Mouse (Mus musculus): ENCODE measurements around the gene Plcb1. TPM values are rescaled to one million over a fixed set of nuclear protein-coding genes. Genes with fewer than 3 reads are reported as not detected.

The Plcb1 gene
- polyA plus RNA-seq, 1 experiment from 2014 or later: 7.0 TPM

GRCm38 (mm10) chr2:135106649-135107048, 320.8 kb downstream of the Plcb1 start:
- no peaks in the 10 kb centered on the region for H3K9me3 ChIP-seq (replicated peaks; ENCODE audit: control insufficient read depth, low read length)
- WGBS: 96% methylated on average over 4 of the region's 4 CpGs
- ATAC-seq (replicated peaks; ENCODE audit: insufficient number of reproducible peaks, low FRiP score, low TSS enrichment, low read depth) (no peak), DNase-seq (ENCODE audit: low spot score) (no peak)
- no peaks in the 10 kb centered on the region for H3K27me3 ChIP-seq (ENCODE audit: control insufficient read depth, insufficient read depth, low read length)
- no peak overlapping the region for H3K4me3 ChIP-seq (ENCODE audit: low read depth, low read length)
- H3K27ac ChIP-seq (replicated peaks; ENCODE audit: low read depth, low read length): no peak overlapping the region
- H3K4me2 ChIP-seq (ENCODE audit: low read depth, low read length): no peak overlapping the region
- no peak overlapping the region for H3K9ac ChIP-seq (replicated peaks; ENCODE audit: low read length)
- no peaks in the 10 kb centered on the region for H3K4me1 ChIP-seq (ENCODE audit: control insufficient read depth, insufficient read depth, low read length)
- H3K36me3 ChIP-seq (replicated peaks; ENCODE audit: control insufficient read depth, insufficient read depth, low read depth, low read length): no peaks in the 10 kb centered on the region

- H3K36me3 ChIP-seq (replicated peaks; ENCODE audit: control insufficient read depth, insufficient read depth, low read depth, low read length): no peaks in the 10 kb centered on the region
These were observed 322.7 kb downstream of the Plcb1 start for GRCm38 (mm10) chr2:135108607-135109006.

GRCm38 (mm10) chr2:135114501-135115128, 328.7 kb downstream of the Plcb1 start:
- WGBS: 86% methylated on average over 3 of the region's 3 CpGs
- Histone ChIP-seq H3K9me3 (replicated peaks; ENCODE audit: control insufficient read depth, low read length) (no peaks in the 10 kb centered on the region), H3K4me1 (ENCODE audit: control insufficient read depth, insufficient read depth, low read length) (no peaks in the 10 kb centered on the region), H3K27ac (replicated peaks; ENCODE audit: low read depth, low read length) (no peak overlapping the region), H3K9ac (replicated peaks; ENCODE audit: low read length) (no peak overlapping the region), H3K4me3 (ENCODE audit: low read depth, low read length) (no peak overlapping the region), H3K27me3 (ENCODE audit: control insufficient read depth, insufficient read depth, low read length) (no peaks in the 10 kb centered on the region), H3K4me2 (ENCODE audit: low read depth, low read length) (no peak overlapping the region), H3K36me3 (replicated peaks; ENCODE audit: control insufficient read depth, insufficient read depth, low read depth, low read length) (no peaks in the 10 kb centered on the region)
- DNase-seq (ENCODE audit: low spot score) (no peak), ATAC-seq (replicated peaks; ENCODE audit: insufficient number of reproducible peaks, low FRiP score, low TSS enrichment, low read depth) (no peak; the same call in 1 of the 2 replicates)

More at GRCm38 (mm10) chr2:135108607-135109006, 322.7 kb downstream of the Plcb1 start:
- Histone ChIP-seq H3K9me3 (replicated peaks; ENCODE audit: control insufficient read depth, low read length) (no peaks in the 10 kb centered on the region), H3K4me3 (ENCODE audit: low read depth, low read length) (no peak overlapping the region), H3K4me1 (ENCODE audit: control insufficient read depth, insufficient read depth, low read length) (no peaks in the 10 kb centered on the region), H3K4me2 (ENCODE audit: low read depth, low read length) (no peak overlapping the region), H3K27ac (replicated peaks; ENCODE audit: low read depth, low read length) (no peak overlapping the region), H3K27me3 (ENCODE audit: control insufficient read depth, insufficient read depth, low read length) (no peaks in the 10 kb centered on the region), H3K9ac (replicated peaks; ENCODE audit: low read length) (no peak overlapping the region)
- no peak for ATAC-seq (replicated peaks; ENCODE audit: insufficient number of reproducible peaks, low FRiP score, low TSS enrichment, low read depth)
- DNase-seq (ENCODE audit: low spot score): no peak
- 66% methylated on average over 2 of the region's 2 CpGs for WGBS

GRCm38 (mm10) chr2:135123057-135123456, 337.2 kb downstream of the Plcb1 start:
- H3K36me3 ChIP-seq (replicated peaks; ENCODE audit: control insufficient read depth, insufficient read depth, low read depth, low read length): no peaks in the 10 kb centered on the region
- H3K4me3 ChIP-seq (ENCODE audit: low read depth, low read length): no peak overlapping the region
- WGBS: 85% methylated on average over 4 of the region's 4 CpGs
- H3K27ac ChIP-seq (replicated peaks; ENCODE audit: low read depth, low read length): no peak overlapping the region
- DNase-seq (ENCODE audit: low spot score): no peak
- H3K9ac ChIP-seq (replicated peaks; ENCODE audit: low read length): no peak overlapping the region
- ATAC-seq (replicated peaks; ENCODE audit: insufficient number of reproducible peaks, low FRiP score, low TSS enrichment, low read depth): no peak
- H3K4me1 ChIP-seq (ENCODE audit: control insufficient read depth, insufficient read depth, low read length): no peaks in the 10 kb centered on the region
- no peaks in the 10 kb centered on the region for H3K9me3 ChIP-seq (replicated peaks; ENCODE audit: control insufficient read depth, low read length)
- H3K4me2 ChIP-seq (ENCODE audit: low read depth, low read length): no peak overlapping the region
- no peaks in the 10 kb centered on the region for H3K27me3 ChIP-seq (ENCODE audit: control insufficient read depth, insufficient read depth, low read length)

GRCm38 (mm10) chr2:135123695-135124343, 338.0 kb downstream of the Plcb1 start:
- Histone ChIP-seq H3K4me1 (ENCODE audit: control insufficient read depth, insufficient read depth, low read length) (no peaks in the 10 kb centered on the region), H3K27ac (replicated peaks; ENCODE audit: low read depth, low read length) (no peak overlapping the region), H3K4me3 (ENCODE audit: low read depth, low read length) (no peak overlapping the region), H3K9me3 (replicated peaks; ENCODE audit: control insufficient read depth, low read length) (no peaks in the 10 kb centered on the region), H3K9ac (replicated peaks; ENCODE audit: low read length) (no peak overlapping the region), H3K36me3 (replicated peaks; ENCODE audit: control insufficient read depth, insufficient read depth, low read depth, low read length) (no peaks in the 10 kb centered on the region), H3K4me2 (ENCODE audit: low read depth, low read length) (no peak overlapping the region), H3K27me3 (ENCODE audit: control insufficient read depth, insufficient read depth, low read length) (no peaks in the 10 kb centered on the region)
- DNase-seq (ENCODE audit: low spot score): no peak
- ATAC-seq (replicated peaks; ENCODE audit: insufficient number of reproducible peaks, low FRiP score, low TSS enrichment, low read depth): no peak
- WGBS: 89% methylated on average over 4 of the region's 4 CpGs

GRCm38 (mm10) chr2:135140576-135140975, 354.7 kb downstream of the Plcb1 start:
- Histone ChIP-seq H3K4me3 (ENCODE audit: low read depth, low read length) (no peak overlapping the region), H3K9me3 (replicated peaks; ENCODE audit: control insufficient read depth, low read length) (no peaks in the 10 kb centered on the region), H3K4me1 (ENCODE audit: control insufficient read depth, insufficient read depth, low read length) (no peaks in the 10 kb centered on the region), H3K36me3 (replicated peaks; ENCODE audit: control insufficient read depth, insufficient read depth, low read depth, low read length) (no peaks in the 10 kb centered on the region), H3K27ac (replicated peaks; ENCODE audit: low read depth, low read length) (no peak overlapping the region), H3K4me2 (ENCODE audit: low read depth, low read length) (peak overlapping the region; percentile 2; the same call in 1 of the 2 replicates), H3K27me3 (ENCODE audit: control insufficient read depth, insufficient read depth, low read length) (no peaks in the 10 kb centered on the region), H3K9ac (replicated peaks; ENCODE audit: low read length) (no peak overlapping the region; the same call in 1 of the 2 replicates)
- 4% methylated on average over 8 of the region's 8 CpGs for WGBS
- DNase-seq (ENCODE audit: low spot score) (peak; percentile 8), ATAC-seq (replicated peaks; ENCODE audit: insufficient number of reproducible peaks, low FRiP score, low TSS enrichment, low read depth) (no peak; the same call in 1 of the 2 replicates)

GRCm38 (mm10) chr2:135152289-135152688, 366.4 kb downstream of the Plcb1 start:
- no peak overlapping the region for H3K4me2 ChIP-seq (ENCODE audit: low read depth, low read length)
- no peak overlapping the region for H3K4me3 ChIP-seq (ENCODE audit: low read depth, low read length)
- H3K27me3 ChIP-seq (ENCODE audit: control insufficient read depth, insufficient read depth, low read length): no peaks in the 10 kb centered on the region
- ATAC-seq (replicated peaks; ENCODE audit: insufficient number of reproducible peaks, low FRiP score, low TSS enrichment, low read depth): no peak
- no peak overlapping the region for H3K9ac ChIP-seq (replicated peaks; ENCODE audit: low read length)
- H3K9me3 ChIP-seq (replicated peaks; ENCODE audit: control insufficient read depth, low read length): no peaks in the 10 kb centered on the region
- no peak overlapping the region for H3K27ac ChIP-seq (replicated peaks; ENCODE audit: low read depth, low read length)
- no peaks in the 10 kb centered on the region for H3K4me1 ChIP-seq (ENCODE audit: control insufficient read depth, insufficient read depth, low read length)
- H3K36me3 ChIP-seq (replicated peaks; ENCODE audit: control insufficient read depth, insufficient read depth, low read depth, low read length): no peaks in the 10 kb centered on the region
- DNase-seq (ENCODE audit: low spot score): no peak
- WGBS: 73% methylated on average over 7 of the region's 7 CpGs

GRCm38 (mm10) chr2:135153248-135153647, 367.4 kb downstream of the Plcb1 start:
- no peak for ATAC-seq (replicated peaks; ENCODE audit: insufficient number of reproducible peaks, low FRiP score, low TSS enrichment, low read depth)
- no peak overlapping the region for H3K4me3 ChIP-seq (ENCODE audit: low read depth, low read length)
- peak; percentile 13 for DNase-seq (ENCODE audit: low spot score)
- no peaks in the 10 kb centered on the region for H3K27me3 ChIP-seq (ENCODE audit: control insufficient read depth, insufficient read depth, low read length)
- H3K27ac ChIP-seq (replicated peaks; ENCODE audit: low read depth, low read length): no peak overlapping the region
- H3K4me1 ChIP-seq (ENCODE audit: control insufficient read depth, insufficient read depth, low read length): no peaks in the 10 kb centered on the region
- H3K9me3 ChIP-seq (replicated peaks; ENCODE audit: control insufficient read depth, low read length): no peaks in the 10 kb centered on the region
- H3K9ac ChIP-seq (replicated peaks; ENCODE audit: low read length): no peak overlapping the region
- no peak overlapping the region for H3K4me2 ChIP-seq (ENCODE audit: low read depth, low read length)
- WGBS: 53% methylated on average over 4 of the region's 4 CpGs
- H3K36me3 ChIP-seq (replicated peaks; ENCODE audit: control insufficient read depth, insufficient read depth, low read depth, low read length): no peaks in the 10 kb centered on the region
